Mouse (Mus musculus) forebrain, postnatal 0 days (tissue): ENCODE measurements around the gene Ift27. TPM values are rescaled to one million over a fixed set of nuclear protein-coding genes. Genes with fewer than 3 reads are reported as not detected.

ENCODE experiments used
- ATAC-seq: fragments of 200-750 bp; cut with Nextera tagmentation; 2 replicates; pipeline ENCODE4 v1.8.0; 2017; ENCODE audit warnings: mild to moderate bottlenecking, moderate library complexity
- DNase-seq: peaks from one replicate; pipeline ENCODE4 v3.0.0-alpha.2; 2015
- H3K27ac ChIP-seq: fragments of 300-500 bp; sonication (generic); 2 replicates; pipeline ENCODE4 v1.5.1; 2014; ENCODE audit warnings: low read depth, mild to moderate bottlenecking, antibody characterized with exemption, low read length, moderate library complexity, mixed read lengths
- H3K27me3 ChIP-seq: fragments of 300-500 bp; sonication (generic); 2 replicates; pipeline ENCODE4 v1.6.1; 2014; ENCODE audit warnings: mild to moderate bottlenecking, low read length, mixed read lengths; ENCODE audit not compliant: insufficient read depth
- H3K36me3 ChIP-seq: fragments of 300-500 bp; sonication (generic); 2 replicates; pipeline ENCODE4 v1.6.1; 2014; ENCODE audit warnings: mild to moderate bottlenecking, moderate library complexity; ENCODE audit not compliant: insufficient read depth
- H3K4me1 ChIP-seq: fragments of 300-500 bp; sonication (generic); 2 replicates; pipeline ENCODE4 v1.6.1; 2014; ENCODE audit warnings: antibody characterized with exemption; ENCODE audit not compliant: insufficient read depth
- H3K4me2 ChIP-seq: fragments of 300-500 bp; sonication (generic); 2 replicates; pipeline ENCODE4 v1.6.1; 2014; ENCODE audit warnings: low read depth, mild to moderate bottlenecking, moderate library complexity
- H3K4me3 ChIP-seq: fragments of 300-500 bp; sonication (generic); 2 replicates; pipeline ENCODE4 v1.5.1; 2014; ENCODE audit warnings: low read depth, low read length, mixed read lengths
- H3K9ac ChIP-seq: fragments of 300-500 bp; sonication (generic); 2 replicates; pipeline ENCODE4 v1.6.1; 2014; ENCODE audit warnings: mild to moderate bottlenecking
- H3K9me3 ChIP-seq: fragments of 300-500 bp; sonication (generic); 2 replicates; pipeline ENCODE4 v1.6.1; 2016; ENCODE audit warnings: low read length
- CTCF ChIP-seq: sonication (generic); IDR thresholded peaks from 2 replicates; pipeline ENCODE4 v1.5.1; 2016; ENCODE audit warnings: antibody characterized with exemption, control low read depth, low read depth
- WGBS: fragments of 180-500 bp; shearing (Covaris S2); extraction: QIAGEN DNeasy Blood & Tissue Kit; methylation state at CpG from one replicate; pipeline ENCODE4 v1.1.7; 2014; 5-methylcytosine and 5-hydroxymethylcytosine counted together
- polyA plus RNA-seq: library from polyadenylated mRNA; unstranded; fragments of >200 nt; fragmentation: Nextera tagmentation; extraction: Ambion mirVana; gene quantifications from 2 replicates; pipeline ENCODE4 v1.2.1, GENCODE M21; 2015
- total RNA-seq: library from RNA; depleted of rRNA; stranded (reverse); fragments of >200 nt; gene quantifications from 2 replicates; pipeline ENCODE4 v1.2.3, GENCODE M21; 2014

The Ift27 gene
- total and polyA plus RNA-seq, 2 experiments from 2014 or later: 43.1 to 134 TPM

DNA sequence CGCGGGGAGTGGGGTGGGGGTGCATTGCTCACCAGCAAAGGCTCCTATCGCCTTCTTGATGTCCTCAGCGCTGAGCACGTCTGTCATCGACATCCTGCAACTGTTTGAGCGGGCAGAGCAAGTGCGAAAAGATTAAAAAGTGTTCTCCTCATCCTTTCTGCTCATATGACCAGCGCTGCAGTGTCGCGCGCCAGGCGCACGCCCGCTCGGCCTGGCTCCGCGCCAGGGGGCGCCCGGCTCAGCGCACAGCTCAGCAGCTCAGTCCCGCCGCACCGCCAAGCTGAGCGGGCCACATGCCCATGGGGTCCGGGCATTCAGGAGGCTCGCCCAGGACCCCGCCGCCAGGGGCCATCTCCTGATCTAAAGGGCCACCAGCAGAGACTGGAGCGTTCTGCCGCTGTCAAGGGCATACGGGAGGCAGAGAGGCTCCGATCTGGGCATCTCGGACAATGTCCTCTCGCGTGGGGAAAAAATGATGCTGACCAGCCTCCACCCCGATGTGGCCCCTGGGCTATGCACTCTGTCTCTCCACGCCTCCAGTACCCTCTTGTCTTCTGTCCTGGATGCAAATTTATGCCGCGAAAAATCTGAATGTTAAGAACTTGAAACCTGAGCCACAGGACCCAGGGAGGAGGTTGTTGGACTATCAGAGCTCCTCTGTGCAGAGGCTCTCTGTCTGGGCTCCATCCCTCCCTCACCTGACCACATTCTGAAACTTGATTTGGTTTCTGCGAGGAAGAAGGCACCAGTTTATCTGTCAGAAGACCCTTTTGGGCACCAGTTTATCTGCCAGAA is 30.3 kb upstream of the Ift27 start:
- no peak overlapping the region for H3K27ac ChIP-seq
- H3K9ac ChIP-seq: 0 out of 2 replicates have a peak overlapping the region, but pooled peaks have one; percentile 6
- DNase-seq (peak; percentile 81), ATAC-seq (peak; percentile 79)
- H3K4me1 ChIP-seq: 0 out of 2 replicates have a peak, but pooled peaks cover 4% of the 10 kb centered on the region
- peak; percentile 44 for TF ChIP-seq CTCF
- no peaks in the 10 kb centered on the region for H3K9me3 ChIP-seq
- peak overlapping the region; percentile 32 for H3K4me3 ChIP-seq
- no peaks in the 10 kb centered on the region for H3K36me3 ChIP-seq
- WGBS: under 1% methylated on average over 41 of the region's 41 CpGs
- H3K27me3 ChIP-seq: peaks cover 12% of the 10 kb centered on the region; the same call in 1 of the 2 replicates
- H3K4me2 ChIP-seq: peak overlapping the region; percentile 69

DNA sequence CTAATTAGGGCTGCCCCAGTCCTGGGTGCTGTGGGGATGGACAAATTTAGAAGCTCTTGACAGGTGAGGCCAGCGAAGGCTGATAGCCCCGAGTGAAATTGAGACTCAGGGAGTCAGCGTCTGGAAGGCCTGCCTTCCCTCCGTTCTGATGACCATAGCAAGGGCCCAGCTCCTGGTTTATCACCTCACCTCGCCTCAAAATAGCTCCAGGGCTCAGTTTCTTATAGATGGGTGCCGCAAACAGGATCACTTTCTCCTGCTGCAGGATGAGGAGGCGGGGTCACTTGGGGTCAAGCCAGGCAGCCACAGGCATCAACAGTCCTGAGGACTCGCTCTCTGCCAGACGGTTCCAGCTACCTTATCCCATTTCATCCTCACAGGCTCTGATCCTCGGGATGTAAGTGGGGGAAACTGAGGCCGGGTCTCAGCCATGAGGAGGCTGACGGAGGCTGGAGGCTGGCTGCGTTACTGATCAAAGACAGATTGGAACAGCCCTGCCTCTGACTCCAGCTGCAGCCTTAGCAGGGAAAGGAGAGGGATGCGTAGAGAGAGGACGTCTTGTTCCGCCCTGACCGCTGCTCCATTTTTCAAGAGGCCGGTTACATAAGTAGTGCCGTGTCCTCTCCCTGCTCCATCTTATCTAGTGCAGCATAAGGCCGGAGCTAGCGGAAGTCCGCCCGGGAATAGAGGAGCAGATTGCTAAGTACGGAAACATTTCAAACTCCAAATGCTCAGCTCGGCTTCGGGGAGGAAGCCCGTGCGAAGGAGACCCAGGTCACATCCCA is 21.4 kb upstream of the Ift27 start:
- no peak for ATAC-seq
- 82% methylated on average over 28 of the region's 28 CpGs for WGBS

DNA sequence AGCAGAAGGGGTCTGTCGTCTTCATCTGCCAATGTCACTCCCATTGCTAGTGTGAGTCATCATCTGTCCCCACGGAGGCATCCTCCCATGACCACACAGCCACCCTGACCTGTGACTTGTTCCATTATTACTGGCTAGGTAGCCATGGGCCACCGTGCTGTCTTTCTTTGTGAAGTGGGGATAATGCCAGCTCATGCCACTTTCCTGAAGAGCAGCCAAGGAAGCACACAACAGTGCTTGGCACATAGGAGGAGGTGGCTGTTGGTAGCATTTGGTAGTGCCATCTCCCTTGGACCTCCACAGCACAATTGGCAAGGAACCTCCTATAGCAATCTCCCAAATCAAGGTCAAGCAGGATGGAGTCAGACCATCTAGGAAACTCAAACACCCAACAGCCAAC is 20.4 kb upstream of the Ift27 start:
- no peak for ATAC-seq
- no peak overlapping the region for H3K4me2 ChIP-seq
- H3K4me1 ChIP-seq: no peaks in the 10 kb centered on the region
- 76% methylated on average over 3 of the region's 3 CpGs for WGBS
- H3K27ac ChIP-seq: no peak overlapping the region
- no peaks in the 10 kb centered on the region for H3K9me3 ChIP-seq
- TF ChIP-seq CTCF: no peak
- H3K36me3 ChIP-seq: no peaks in the 10 kb centered on the region
- no peak for DNase-seq
- H3K27me3 ChIP-seq: no peaks in the 10 kb centered on the region
- H3K9ac ChIP-seq: no peak overlapping the region
- no peak overlapping the region for H3K4me3 ChIP-seq

More for the DNA sequence above, 21.4 kb upstream of the Ift27 start:
- no peaks in the 10 kb centered on the region for H3K9me3 ChIP-seq
- no peak overlapping the region for H3K9ac ChIP-seq
- no peak overlapping the region for H3K4me3 ChIP-seq
- no peak overlapping the region for H3K4me2 ChIP-seq
- H3K36me3 ChIP-seq: no peaks in the 10 kb centered on the region
- no peaks in the 10 kb centered on the region for H3K27me3 ChIP-seq
- no peak overlapping the region for H3K27ac ChIP-seq
- no peak for DNase-seq
- TF ChIP-seq CTCF: no peak
- H3K4me1 ChIP-seq: no peaks in the 10 kb centered on the region

DNA sequence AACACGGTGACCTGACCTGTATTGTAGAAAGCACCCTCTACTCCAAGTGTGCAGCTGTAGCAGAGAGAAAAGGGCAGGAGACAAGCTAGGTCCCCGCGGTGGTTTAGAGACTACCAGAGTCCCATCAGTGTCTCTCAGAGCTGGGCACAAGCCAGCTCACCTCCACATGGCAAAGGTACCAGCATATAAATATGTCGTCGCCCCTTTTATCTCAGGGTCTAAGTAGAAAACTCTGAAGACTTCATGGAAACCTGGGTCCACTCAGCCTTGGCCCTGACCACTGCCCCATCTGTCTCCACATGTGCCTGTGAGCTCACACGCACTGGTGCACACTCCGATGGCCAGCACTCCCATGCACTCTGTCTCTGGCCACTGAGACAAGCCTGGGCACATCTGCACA is 15.7 kb upstream of the Ift27 start:
- no peaks in the 10 kb centered on the region for H3K4me1 ChIP-seq
- WGBS: 92% methylated on average over 7 of the region's 7 CpGs
- DNase-seq: no peak
- H3K27me3 ChIP-seq: no peaks in the 10 kb centered on the region
- ATAC-seq: no peak
- no peak overlapping the region for H3K4me2 ChIP-seq
- H3K36me3 ChIP-seq: no peaks in the 10 kb centered on the region
- H3K27ac ChIP-seq: no peak overlapping the region
- no peak overlapping the region for H3K9ac ChIP-seq
- no peak overlapping the region for H3K4me3 ChIP-seq
- no peak for TF ChIP-seq CTCF
- H3K9me3 ChIP-seq: no peaks in the 10 kb centered on the region

DNA sequence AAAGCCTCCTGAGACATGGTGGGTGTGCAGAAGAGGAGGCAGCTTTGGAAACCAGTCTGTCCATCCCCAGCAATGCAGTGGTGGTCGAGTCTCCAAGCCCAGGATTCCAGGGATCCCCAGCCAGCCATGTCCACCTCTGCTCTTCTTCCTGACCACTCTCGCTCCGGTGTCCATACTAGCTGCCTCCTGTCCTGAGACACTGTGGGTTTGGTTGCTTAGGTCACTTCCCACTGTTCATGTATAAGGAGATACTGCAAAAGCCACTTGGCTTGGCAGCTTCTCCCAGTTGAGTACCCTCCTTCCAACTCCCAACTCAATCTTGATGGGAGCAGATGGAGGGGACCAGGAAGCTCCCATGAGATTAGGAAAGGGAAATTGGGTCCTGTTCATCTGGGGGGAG is 14.6 kb upstream of the Ift27 start:
- ATAC-seq (no peak), DNase-seq (no peak)
- Histone ChIP-seq H3K27me3 (no peaks in the 10 kb centered on the region), H3K4me2 (no peak overlapping the region), H3K9me3 (no peaks in the 10 kb centered on the region), H3K4me1 (no peaks in the 10 kb centered on the region), H3K9ac (no peak overlapping the region), H3K36me3 (no peaks in the 10 kb centered on the region), H3K27ac (no peak overlapping the region), H3K4me3 (no peak overlapping the region)
- TF ChIP-seq CTCF: no peak
- WGBS: 75% methylated on average over 3 of the region's 3 CpGs

DNA sequence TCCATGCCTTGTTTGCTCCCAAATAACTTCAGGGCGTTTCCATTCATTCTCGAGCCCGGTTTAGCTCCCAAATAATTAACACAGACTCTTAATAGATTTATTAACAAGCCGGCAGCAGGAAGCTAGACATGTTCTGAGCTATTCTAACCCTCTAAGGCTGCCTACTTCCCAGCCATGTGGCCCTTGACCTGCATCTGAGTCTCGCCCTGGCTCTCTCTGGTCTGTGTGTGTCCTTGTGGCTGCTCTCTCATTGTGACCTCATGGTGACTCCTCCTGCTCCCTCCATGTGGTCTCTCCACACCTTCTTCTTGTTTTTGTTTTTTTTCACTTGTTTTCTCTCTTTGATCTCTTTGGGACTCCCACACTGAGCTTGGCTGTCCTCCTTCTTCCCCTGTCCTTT is 13.0 kb upstream of the Ift27 start:
- ATAC-seq: no peak
- H3K4me1 ChIP-seq: peaks cover 8% of the 10 kb centered on the region
- no peaks in the 10 kb centered on the region for H3K27me3 ChIP-seq
- no peak overlapping the region for H3K4me2 ChIP-seq
- H3K27ac ChIP-seq: no peak overlapping the region
- no peak overlapping the region for H3K4me3 ChIP-seq
- WGBS: 53% methylated on average over 5 of the region's 5 CpGs
- DNase-seq: no peak
- H3K9me3 ChIP-seq: no peaks in the 10 kb centered on the region
- TF ChIP-seq CTCF: no peak
- H3K9ac ChIP-seq: no peak overlapping the region
- H3K36me3 ChIP-seq: no peaks in the 10 kb centered on the region

DNA sequence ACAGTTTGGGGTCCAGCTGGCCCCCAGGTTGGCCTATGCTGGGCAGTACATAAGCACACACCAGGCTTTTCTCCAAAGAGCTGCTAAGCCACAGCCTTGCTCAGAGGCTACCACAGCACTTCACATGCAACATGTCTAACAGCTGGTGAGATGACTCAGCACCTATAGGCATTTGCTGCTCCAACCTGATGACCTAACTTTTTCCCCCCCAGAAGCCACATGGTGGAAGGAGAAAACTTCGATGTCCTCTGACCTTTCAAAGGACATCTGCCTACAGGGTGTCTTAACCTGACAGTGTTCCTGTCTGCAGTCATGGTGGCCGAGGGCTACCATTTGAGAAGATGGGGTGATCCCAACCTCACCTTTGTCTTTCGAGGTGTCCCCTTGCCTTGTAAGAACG is 11.7 kb upstream of the Ift27 start:
- Histone ChIP-seq H3K9me3 (no peaks in the 10 kb centered on the region), H3K36me3 (no peaks in the 10 kb centered on the region), H3K4me1 (peaks cover 16% of the 10 kb centered on the region), H3K27me3 (no peaks in the 10 kb centered on the region), H3K9ac (no peak overlapping the region), H3K27ac (no peak overlapping the region), H3K4me3 (no peak overlapping the region), H3K4me2 (no peak overlapping the region)
- WGBS: 92% methylated on average over 4 of the region's 4 CpGs
- TF ChIP-seq CTCF: no peak
- DNase-seq (no peak), ATAC-seq (no peak)
